Mouse (Mus musculus): ENCODE results near the gene Acsf2. TPM values are rescaled to one million over a fixed set of nuclear protein-coding genes. Genes with fewer than 3 reads are reported as not detected.

Acsf2 gene
- total and polyA plus RNA-seq, 3 experiments = 4.5 to 25.7 (median 7.5) TPM

DNA sequence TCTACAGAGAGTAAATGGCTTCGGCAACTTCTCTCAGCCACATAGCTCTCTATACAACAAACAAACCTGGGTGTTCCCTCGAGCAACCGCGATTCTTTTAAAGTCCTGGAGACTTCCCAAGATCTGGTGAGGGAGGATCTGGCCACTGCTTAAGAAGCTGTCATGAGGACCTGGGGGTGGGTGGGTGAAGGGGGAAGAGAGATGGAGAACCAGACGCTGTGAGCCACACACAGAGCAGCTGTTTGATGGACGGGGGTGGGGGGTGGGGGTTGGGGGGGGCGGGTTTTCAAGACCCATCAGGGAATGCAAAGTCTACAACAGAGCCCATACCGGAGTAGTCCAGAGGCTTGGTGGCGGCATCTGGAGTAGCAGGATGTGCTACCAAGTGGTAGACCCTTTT lies 88.2 kb downstream of the Acsf2 start:
- Histone ChIP-seq H3K27me3 (replicated peaks) (peaks cover 30% of the 10 kb centered on the region), H3K9ac (ENCODE audit: insufficient read depth, low read depth) (no peak overlapping the region), H3K9me3 (replicated peaks; ENCODE audit: low read length) (peaks cover 20% of the 10 kb centered on the region), H3K27ac (ENCODE audit: insufficient read depth, low read depth) (no peak overlapping the region), H3K4me1 (ENCODE audit: control insufficient read depth in 1 of 2, insufficient read depth in 2 of 2) (peaks cover 0 to 8% of the 10 kb centered on the region in 2 experiments; a peak in 1 of 4 replicates), H3K36me3 (replicated peaks in 1 of 2; ENCODE audit: control insufficient read depth in 1 of 2, insufficient read depth in 1 of 2, low read length in 1 of 2) (no peaks in the 10 kb centered on the region), H3K79me2 (replicated peaks; ENCODE audit: control insufficient read depth, extremely low read depth, insufficient read depth, poor library complexity, severe bottlenecking) (no peaks in the 10 kb centered on the region), H3K4me2 (ENCODE audit: insufficient read depth, low read depth, poor library complexity, severe bottlenecking) (no peak overlapping the region), H3K4me3 (replicated peaks in 1 of 3; ENCODE audit: low read depth in 2 of 3, low read length in 2 of 3, poor library complexity in 1 of 3) (no peak overlapping the region)
- in situ Hi-C loops (cut with MboI; ENCODE audit: low pct_ligation_motif_present, low pct_unique_long_range_greater_than_20kb, low sequenced_read_pairs) = no loop called here
- TF ChIP-seq JUND (conservative IDR thresholded peaks at IDR 0.05; ENCODE audit: low read depth, low read length) = no peak
- no peak for TF ChIP-seq GABPA (IDR thresholded peaks at IDR 0.05; ENCODE audit: insufficient replicate concordance, low read depth, low read length)
- no peak for TF ChIP-seq ZKSCAN1 (IDR thresholded peaks at IDR 0.05; ENCODE audit: borderline replicate concordance, low read depth, low read length)
- TF ChIP-seq CHD1 (IDR thresholded peaks at IDR 0.05; ENCODE audit: low read depth, low read length) = no peak
- TF ChIP-seq MEF2A (IDR thresholded peaks at IDR 0.05; ENCODE audit: borderline replicate concordance, low read depth, low read length) = no peak
- TF ChIP-seq CTCF (conservative IDR thresholded peaks at IDR 0.05 in 1 of 2, IDR thresholded peaks at IDR 0.05 in 1 of 2; ENCODE audit: low read depth in 2 of 2, low read length in 2 of 2) = no peak
- no peak for TF ChIP-seq JUN (IDR thresholded peaks at IDR 0.05; ENCODE audit: insufficient read depth, low read depth, low read length)
- no peak for TF ChIP-seq TCF12 (IDR thresholded peaks at IDR 0.05; ENCODE audit: low read depth, low read length)
- TF ChIP-seq E2F4 (IDR thresholded peaks at IDR 0.05; ENCODE audit: insufficient replicate concordance, low read depth, low read length) = no peak
- no peak for TF ChIP-seq RAD21 (IDR thresholded peaks at IDR 0.05; ENCODE audit: low read depth, low read length)
- no peak for TF ChIP-seq NRF1 (IDR thresholded peaks at IDR 0.05; ENCODE audit: low read depth, low read length)
- no peak for TF ChIP-seq ZMIZ1 (IDR thresholded peaks at IDR 0.05; ENCODE audit: low read depth, low read length)
- no peak for TF ChIP-seq CHD2 (IDR thresholded peaks at IDR 0.05; ENCODE audit: low read length)
- TF ChIP-seq MAFK (IDR thresholded peaks at IDR 0.05; ENCODE audit: insufficient replicate concordance, low read length) = no peak
- no peak for TF ChIP-seq ETS1 (conservative IDR thresholded peaks at IDR 0.05; ENCODE audit: low read depth, low read length)
- no peak for DNase-seq (ENCODE audit: extremely low read depth)
- dilution Hi-C loops (cut with MboI; ENCODE audit: extremely low pct_ligation_motif_present, extremely low pct_unique_long_range_greater_than_20kb, low sequenced_read_pairs) = no loop called here

- dilution Hi-C loops (cut with MboI; ENCODE audit: extremely low pct_ligation_motif_present, extremely low pct_unique_long_range_greater_than_20kb, low sequenced_read_pairs) (no loop called here), in situ Hi-C loops (cut with MboI; ENCODE audit: low pct_ligation_motif_present, low pct_unique_long_range_greater_than_20kb, low sequenced_read_pairs) (no loop called here)
- Histone ChIP-seq H3K27ac (ENCODE audit: insufficient read depth, low read depth) (no peak overlapping the region), H3K9me3 (replicated peaks; ENCODE audit: low read length) (peaks cover 20% of the 10 kb centered on the region), H3K4me1 (ENCODE audit: control insufficient read depth in 1 of 2, insufficient read depth in 2 of 2) (no peaks in the 10 kb centered on the region), H3K36me3 (replicated peaks in 1 of 2; ENCODE audit: control insufficient read depth in 1 of 2, insufficient read depth in 1 of 2, low read length in 1 of 2) (no peaks in the 10 kb centered on the region), H3K27me3 (replicated peaks) (peaks cover 60% of the 10 kb centered on the region), H3K4me2 (ENCODE audit: insufficient read depth, low read depth, poor library complexity, severe bottlenecking) (no peak overlapping the region), H3K9ac (ENCODE audit: insufficient read depth, low read depth) (no peak overlapping the region), H3K79me2 (replicated peaks; ENCODE audit: control insufficient read depth, extremely low read depth, insufficient read depth, poor library complexity, severe bottlenecking) (no peaks in the 10 kb centered on the region), H3K4me3 (replicated peaks in 1 of 3; ENCODE audit: low read depth in 2 of 3, low read length in 2 of 3, poor library complexity in 1 of 3) (no peak overlapping the region)
- no peak for TF ChIP-seq ZMIZ1 (IDR thresholded peaks at IDR 0.05; ENCODE audit: low read depth, low read length)
- TF ChIP-seq ETS1 (conservative IDR thresholded peaks at IDR 0.05; ENCODE audit: low read depth, low read length) = no peak
- no peak for TF ChIP-seq POLR2AphosphoS2 (IDR thresholded peaks at IDR 0.05; ENCODE audit: low read depth, low read length)
- TF ChIP-seq POLR2A (IDR thresholded peaks at IDR 0.05; ENCODE audit: low read depth, low read length) = no peak
- no peak for TF ChIP-seq ZNF384 (IDR thresholded peaks at IDR 0.05; ENCODE audit: low read depth, low read length)
- TF ChIP-seq MAX (IDR thresholded peaks at IDR 0.05; ENCODE audit: low read length) = no peak
- TF ChIP-seq USF1 (IDR thresholded peaks at IDR 0.05; ENCODE audit: low read depth, low read length) = no peak
- no peak for TF ChIP-seq NELFE (IDR thresholded peaks at IDR 0.05; ENCODE audit: low read depth, low read length)
- no peak for TF ChIP-seq EP300 (IDR thresholded peaks at IDR 0.05; ENCODE audit: low read length)
- no peak for TF ChIP-seq SMC3 (IDR thresholded peaks at IDR 0.05; ENCODE audit: low read depth, low read length)
- no peak for TF ChIP-seq BHLHE40 (IDR thresholded peaks at IDR 0.05; ENCODE audit: low read depth, low read length)
- no peak for TF ChIP-seq RAD21 (IDR thresholded peaks at IDR 0.05; ENCODE audit: low read depth, low read length)
- TF ChIP-seq ZC3H11A (IDR thresholded peaks at IDR 0.05; ENCODE audit: low read depth, low read length) = no peak
- no peak for TF ChIP-seq MAZ (IDR thresholded peaks at IDR 0.05; ENCODE audit: low read depth, low read length)
- TF ChIP-seq ZKSCAN1 (IDR thresholded peaks at IDR 0.05; ENCODE audit: borderline replicate concordance, low read depth, low read length) = no peak
- TF ChIP-seq TBP (conservative IDR thresholded peaks at IDR 0.05; ENCODE audit: low read depth, low read length) = no peak
- no peak for TF ChIP-seq KAT2A (IDR thresholded peaks at IDR 0.05; ENCODE audit: insufficient replicate concordance, low read length)
- DNase-seq (ENCODE audit: extremely low read depth) = no peak
These were observed 92.7 kb downstream of the Acsf2 start for GRCm38 (mm10) chr11:94508976-94509375.
